Mouse (Mus musculus): ENCODE results near the gene Polrmt. TPM values are rescaled to one million over a fixed set of nuclear protein-coding genes. Genes with fewer than 3 reads are reported as not detected.

Polrmt gene
- total RNA-seq, 2 experiments from 2014 or later, result 45.1 to 51.6 TPM

- intact Hi-C loops (cut with DNase I), result no loop called here
- no peak for DNase-seq (ENCODE audit: extremely low spot score in 1 of 2, low spot score in 2 of 2)
- H3K4me3 ChIP-seq, result peak within 1 kb of the TSS; percentile 84
- TF ChIP-seq CTCF (IDR thresholded peaks at IDR 0.05), result no peak
- H3K27ac ChIP-seq, result peak within 1 kb of the TSS; percentile 89
Measured at GRCm38 (mm10) chr10:79716254-79716987, 30.0 kb downstream of the Polrmt start, which contains the start of gene Hcn2. TSS of gene Hcn2 (plus strand) at chr10:79716634.

- intact Hi-C loops (cut with DNase I), result no loop called here
Measured at GRCm38 (mm10) chr10:79714996-79715395, 31.4 kb downstream of the Polrmt start.

GRCm38 (mm10) chr10:79713163-79713562 is 33.2 kb downstream of the Polrmt start:
- H3K4me3 ChIP-seq, result no peak overlapping the region
- TF ChIP-seq CTCF (IDR thresholded peaks at IDR 0.05), result no peak
- intact Hi-C loops (cut with DNase I), result no loop called here
- peak overlapping the region; percentile 63 for H3K27ac ChIP-seq
- DNase-seq (ENCODE audit: extremely low spot score in 1 of 2, low spot score in 2 of 2), result no peak

More at GRCm38 (mm10) chr10:79714996-79715395, 31.4 kb downstream of the Polrmt start:
- no peak overlapping the region for H3K4me3 ChIP-seq
- no peak for TF ChIP-seq CTCF (IDR thresholded peaks at IDR 0.05)
- no peak overlapping the region for H3K27ac ChIP-seq
- no peak for DNase-seq (ENCODE audit: extremely low spot score in 1 of 2, low spot score in 2 of 2)

DNA sequence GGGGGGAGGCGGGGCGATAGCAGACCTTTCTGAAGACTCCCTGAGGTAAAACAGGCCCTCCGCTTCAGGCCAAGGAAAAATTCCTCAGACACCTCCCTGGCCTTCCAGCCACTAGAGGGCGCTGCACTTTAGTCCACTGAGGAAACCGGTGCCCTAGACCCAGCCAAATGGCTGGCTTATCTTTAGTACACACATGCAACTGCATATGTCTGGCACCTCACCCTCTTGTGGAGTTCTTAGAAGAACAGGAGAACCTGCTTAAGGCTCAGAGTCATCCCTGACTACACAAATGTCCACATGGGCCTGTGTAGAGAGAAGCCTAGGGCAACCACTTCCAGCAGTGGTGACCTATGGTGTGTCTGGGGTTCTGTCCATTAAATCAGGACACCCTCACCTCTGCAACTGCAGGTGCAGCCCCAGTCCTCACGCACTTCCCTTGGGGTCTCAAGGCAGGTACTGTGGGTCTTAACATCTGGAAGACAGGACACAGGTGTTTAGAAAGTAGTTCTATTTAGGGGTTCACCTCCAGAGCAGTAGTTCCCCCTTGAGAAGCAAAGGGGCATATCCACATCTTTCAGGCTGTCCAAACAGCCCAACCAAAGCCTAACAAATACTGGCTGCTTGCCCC is 33.8 kb downstream of the Polrmt start:
- DNase-seq (ENCODE audit: extremely low spot score in 1 of 2, low spot score in 2 of 2), result peak; percentile 73 to 83
- peak; percentile 67 for TF ChIP-seq CTCF (IDR thresholded peaks at IDR 0.05)
- intact Hi-C loops (cut with DNase I), result no loop called here
- H3K27ac ChIP-seq, result peak overlapping the region; percentile 63
- H3K4me3 ChIP-seq, result no peak overlapping the region

DNA sequence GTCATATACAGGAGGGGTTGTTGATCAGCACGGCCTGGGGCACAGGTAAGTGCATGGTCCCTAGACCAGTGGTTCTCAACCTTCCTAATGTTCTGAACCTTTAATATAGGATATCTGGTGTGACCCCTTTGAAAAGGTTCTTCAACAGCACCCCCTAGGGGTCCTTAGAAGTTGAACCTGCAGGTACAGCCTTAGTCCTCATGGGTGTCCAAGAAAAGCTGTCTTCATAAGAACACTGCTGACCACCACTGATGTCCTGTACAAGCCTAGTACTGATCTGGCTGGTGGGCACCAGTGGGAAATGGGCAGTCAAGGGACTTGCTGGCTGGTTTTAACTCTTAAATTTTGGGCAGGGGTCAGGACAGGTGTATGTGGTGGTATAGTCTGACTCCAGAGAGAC is 34.4 kb downstream of the Polrmt start:
- Histone ChIP-seq H3K4me3 (no peak overlapping the region), H3K27ac (no peak overlapping the region)
- DNase-seq (ENCODE audit: extremely low spot score in 1 of 2, low spot score in 2 of 2), result no peak
- no peak; the same call in none of the 2 replicates for TF ChIP-seq CTCF (IDR thresholded peaks at IDR 0.05)
- intact Hi-C loops (cut with DNase I), result no loop called here

DNA sequence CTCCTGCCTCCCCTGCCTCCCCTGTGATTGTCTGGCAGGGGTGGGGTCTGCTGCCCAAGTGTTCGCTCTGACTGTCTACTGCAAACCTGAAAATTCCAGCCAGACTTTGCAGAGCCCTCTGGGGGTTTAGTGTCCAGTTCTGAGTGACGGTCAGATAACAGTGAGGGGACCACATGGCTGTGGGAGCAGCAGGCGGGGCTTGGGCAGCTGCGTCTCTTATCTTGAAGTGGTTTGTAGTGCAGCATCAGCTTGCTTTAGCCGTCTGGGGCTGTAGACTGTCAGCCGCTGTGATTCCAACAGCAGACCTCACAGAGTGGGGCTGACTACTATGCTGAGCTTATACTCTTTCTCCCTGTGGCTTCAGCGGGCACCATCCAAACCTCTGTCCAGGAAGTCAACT is 37.1 kb downstream of the Polrmt start:
- Histone ChIP-seq H3K27ac (peak overlapping the region; percentile 25), H3K4me3 (peak overlapping the region; percentile 25)
- intact Hi-C loops (cut with DNase I), result no loop called here
- no peak for DNase-seq (ENCODE audit: extremely low spot score in 1 of 2, low spot score in 2 of 2)
- no peak for TF ChIP-seq CTCF (IDR thresholded peaks at IDR 0.05)

- Histone ChIP-seq H3K27ac (peak overlapping the region; percentile 25; the same call in 1 of the 2 replicates), H3K4me3 (peak overlapping the region; percentile 25)
- no peak for DNase-seq (ENCODE audit: extremely low spot score in 1 of 2, low spot score in 2 of 2)
- TF ChIP-seq CTCF (IDR thresholded peaks at IDR 0.05), result no peak
- intact Hi-C loops (cut with DNase I), result no loop called here
Measured at GRCm38 (mm10) chr10:79708668-79709067, 37.7 kb downstream of the Polrmt start.

- H3K4me3 ChIP-seq, result peak overlapping the region; percentile 97
- intact Hi-C loops (cut with DNase I), result no loop called here
- H3K27ac ChIP-seq, result peak overlapping the region; percentile 53
- TF ChIP-seq CTCF (IDR thresholded peaks at IDR 0.05), result no peak; the same call in 1 of the 2 replicates
- no peak for DNase-seq (ENCODE audit: extremely low spot score in 1 of 2, low spot score in 2 of 2)
Measured at GRCm38 (mm10) chr10:79707759-79708158, 38.6 kb downstream of the Polrmt start.

DNA sequence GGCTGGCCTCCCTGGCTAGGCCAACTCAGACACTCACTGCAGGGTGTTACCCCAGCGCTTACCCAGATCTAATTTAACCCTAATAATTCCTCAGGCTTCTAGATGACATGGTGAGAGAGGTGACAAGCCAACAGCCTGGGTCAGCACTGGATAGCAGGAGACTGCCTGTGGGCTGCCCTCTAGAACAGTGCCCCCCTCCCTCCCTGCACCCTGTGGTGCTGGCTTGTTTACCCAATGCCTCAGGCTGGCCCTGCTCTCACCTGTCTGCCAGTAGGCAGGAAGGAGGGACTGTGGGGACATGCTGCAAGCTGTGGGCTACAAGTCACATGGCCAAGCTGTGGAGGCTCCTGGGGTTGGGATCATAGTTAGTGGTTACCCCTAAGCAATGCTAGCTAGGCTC is 39.2 kb downstream of the Polrmt start:
- no peak for DNase-seq (ENCODE audit: extremely low spot score in 1 of 2, low spot score in 2 of 2)
- intact Hi-C loops (cut with DNase I), result no loop called here
- Histone ChIP-seq H3K27ac (peak overlapping the region; percentile 53), H3K4me3 (peak overlapping the region; percentile 97)
- no peak for TF ChIP-seq CTCF (IDR thresholded peaks at IDR 0.05)

- intact Hi-C loops (cut with DNase I), result no loop called here
- H3K27ac ChIP-seq, result peak overlapping the region; percentile 94
- no peak for DNase-seq (ENCODE audit: extremely low spot score in 1 of 2, low spot score in 2 of 2)
- peak overlapping the region; percentile 97 for H3K4me3 ChIP-seq
- TF ChIP-seq CTCF (IDR thresholded peaks at IDR 0.05), result no peak
Measured at GRCm38 (mm10) chr10:79706406-79707094, 39.8 kb downstream of the Polrmt start.

GRCm38 (mm10) chr10:79705951-79706350 is 40.4 kb downstream of the Polrmt start:
- intact Hi-C loops (cut with DNase I), result loop anchor here (2.0 kb wide), 1 partner anchor 61 kb away; the partner anchor contains the start of gene Rnf126
- TF ChIP-seq CTCF (IDR thresholded peaks at IDR 0.05), result no peak
- H3K27ac ChIP-seq, result peak overlapping the region; percentile 94
- no peak for DNase-seq (ENCODE audit: extremely low spot score in 1 of 2, low spot score in 2 of 2)
- peak overlapping the region; percentile 97 for H3K4me3 ChIP-seq

- intact Hi-C loops (cut with DNase I), result loop anchor here (2.0 kb wide), 1 partner anchor 62 kb away; the partner anchor contains the start of gene Rnf126
- Histone ChIP-seq H3K4me3 (peak overlapping the region; percentile 97), H3K27ac (peak overlapping the region; percentile 94)
- no peak for TF ChIP-seq CTCF (IDR thresholded peaks at IDR 0.05)
- DNase-seq (ENCODE audit: extremely low spot score in 1 of 2, low spot score in 2 of 2), result no peak
Measured at GRCm38 (mm10) chr10:79704970-79705360, 41.4 kb downstream of the Polrmt start.

Data from left cerebral cortex, adult 2 months (tissue).